Mouse (Mus musculus) forebrain, embryonic 15.5 days (tissue): ENCODE results near the gene Usb1. TPM values are rescaled to one million over a fixed set of nuclear protein-coding genes. Genes with fewer than 3 reads are reported as not detected.

Experiments
- ATAC-seq: fragments of 200-750 bp; cut with Nextera tagmentation; replicated peaks from 2 replicates; pipeline ENCODE4 v1.8.0; 2017; ENCODE audit warnings: mild to moderate bottlenecking, moderate TSS enrichment, moderate library complexity
- H3K27ac ChIP-seq: fragments of 300-500 bp; sonication (generic); replicated peaks from 2 replicates; pipeline ENCODE4 v1.5.1; 2015; ENCODE audit warnings: mild to moderate bottlenecking, inconsistent platforms
- H3K27me3 ChIP-seq: fragments of 300-500 bp; sonication (generic); 2 replicates; pipeline ENCODE4 v1.6.1; 2015; ENCODE audit warnings: inconsistent platforms
- H3K36me3 ChIP-seq: fragments of 300-500 bp; sonication (generic); 2 replicates; pipeline ENCODE4 v1.6.1; 2015; ENCODE audit warnings: mild to moderate bottlenecking, inconsistent platforms
- H3K4me1 ChIP-seq: fragments of 300-500 bp; sonication (generic); 2 replicates; pipeline ENCODE4 v1.6.1; 2015; ENCODE audit warnings: inconsistent platforms
- H3K4me2 ChIP-seq: fragments of 300-500 bp; sonication (generic); replicated peaks from 2 replicates; pipeline ENCODE4 v1.6.1; 2015; ENCODE audit warnings: mild to moderate bottlenecking, inconsistent platforms
- H3K4me3 ChIP-seq: fragments of 300-500 bp; sonication (generic); 2 replicates; pipeline ENCODE4 v1.5.1; 2015; ENCODE audit warnings: mild to moderate bottlenecking, inconsistent platforms
- H3K9ac ChIP-seq: fragments of 300-500 bp; sonication (generic); replicated peaks from 2 replicates; pipeline ENCODE4 v1.6.1; 2015; ENCODE audit warnings: mild to moderate bottlenecking, inconsistent platforms
- H3K9me3 ChIP-seq: fragments of 300-500 bp; sonication (generic); 2 replicates; pipeline ENCODE4 v1.6.1; 2016; ENCODE audit warnings: inconsistent platforms
- WGBS: fragments of 180-500 bp; shearing (Covaris S2); methylation state at CpG from one replicate; pipeline ENCODE4 v1.1.7; 2015; ENCODE audit warnings: mixed read lengths; 5-methylcytosine and 5-hydroxymethylcytosine counted together
- polyA plus RNA-seq: library from polyadenylated mRNA; unstranded; fragments of >200 nt; fragmentation: Nextera tagmentation; extraction: Ambion mirVana; gene quantifications from 2 replicates; pipeline ENCODE4 v1.2.1, GENCODE M21; 2015

The Usb1 gene
- polyA plus RNA-seq, 1 experiment from 2014 or later, result 45.9 TPM

GRCm38 (mm10) chr8:95320224-95321139, 11.6 kb upstream of the Usb1 start:
- 2% methylated on average over 41 of the region's 41 CpGs for WGBS

GRCm38 (mm10) chr8:95323201-95323600, 8.9 kb upstream of the Usb1 start:
- Histone ChIP-seq H3K9ac (no peak overlapping the region), H3K9me3 (no peaks in the 10 kb centered on the region), H3K4me1 (peaks cover 21% of the 10 kb centered on the region), H3K27me3 (peaks cover 3% of the 10 kb centered on the region; the same call in 1 of the 2 replicates), H3K4me3 (no peak overlapping the region), H3K36me3 (peaks cover 43% of the 10 kb centered on the region), H3K4me2 (no peak overlapping the region), H3K27ac (no peak overlapping the region)
- 93% methylated on average over 3 of the region's 3 CpGs for WGBS
- ATAC-seq, result no peak

More at GRCm38 (mm10) chr8:95320224-95321139, 11.6 kb upstream of the Usb1 start:
- ATAC-seq, result peak; percentile 62
- Histone ChIP-seq H3K27me3 (peaks cover 3% of the 10 kb centered on the region; the same call in 1 of the 2 replicates), H3K4me1 (peaks cover 11% of the 10 kb centered on the region), H3K4me2 (peak overlapping the region; percentile 75), H3K27ac (no peak overlapping the region), H3K36me3 (peaks cover 17% of the 10 kb centered on the region), H3K4me3 (peak overlapping the region; percentile 38), H3K9ac (peak overlapping the region; percentile 46), H3K9me3 (no peaks in the 10 kb centered on the region)

- H3K4me3 ChIP-seq, result no peak overlapping the region
- H3K4me2 ChIP-seq, result no peak overlapping the region
- no peaks in the 10 kb centered on the region for H3K9me3 ChIP-seq
- 28% methylated on average over 5 of the region's 5 CpGs for WGBS
- peaks cover 57% of the 10 kb centered on the region for H3K36me3 ChIP-seq
- H3K9ac ChIP-seq, result no peak overlapping the region
- H3K27me3 ChIP-seq, result peaks cover 3% of the 10 kb centered on the region; the same call in 1 of the 2 replicates
- peaks cover 23% of the 10 kb centered on the region for H3K4me1 ChIP-seq
- no peak overlapping the region for H3K27ac ChIP-seq
- ATAC-seq, result no peak
These were observed 7.4 kb upstream of the Usb1 start for GRCm38 (mm10) chr8:95324646-95325045.

- no peaks in the 10 kb centered on the region for H3K9me3 ChIP-seq
- H3K36me3 ChIP-seq, result peaks cover 57% of the 10 kb centered on the region
- H3K4me1 ChIP-seq, result peaks cover 25% of the 10 kb centered on the region
- no peak overlapping the region for H3K27ac ChIP-seq
- no peaks in the 10 kb centered on the region for H3K27me3 ChIP-seq
- ATAC-seq, result no peak
- H3K9ac ChIP-seq, result no peak overlapping the region
- 93% methylated on average over 5 of the region's 5 CpGs for WGBS
- no peak overlapping the region for H3K4me2 ChIP-seq
- no peak overlapping the region for H3K4me3 ChIP-seq
These were observed 5.3 kb upstream of the Usb1 start for GRCm38 (mm10) chr8:95326822-95327221.

GRCm38 (mm10) chr8:95327866-95328465, 4.1 kb upstream of the Usb1 start:
- H3K9me3 ChIP-seq, result no peaks in the 10 kb centered on the region
- H3K27ac ChIP-seq, result no peak overlapping the region
- no peak overlapping the region for H3K4me2 ChIP-seq
- no peak overlapping the region for H3K4me3 ChIP-seq
- 89% methylated on average over 46 of the region's 46 CpGs for WGBS
- H3K9ac ChIP-seq, result no peak overlapping the region
- H3K27me3 ChIP-seq, result no peaks in the 10 kb centered on the region
- H3K36me3 ChIP-seq, result peaks cover 57% of the 10 kb centered on the region
- H3K4me1 ChIP-seq, result peaks cover 30% of the 10 kb centered on the region
- ATAC-seq, result no peak

- Histone ChIP-seq H3K27me3 (no peaks in the 10 kb centered on the region), H3K4me1 (peaks cover 34% of the 10 kb centered on the region), H3K9me3 (no peaks in the 10 kb centered on the region), H3K36me3 (peaks cover 44% of the 10 kb centered on the region), H3K9ac (peak overlapping the region; percentile 99), H3K27ac (peak overlapping the region; percentile 94; the same call in 1 of the 2 replicates), H3K4me3 (peak overlapping the region; percentile 88), H3K4me2 (peak overlapping the region; percentile 80)
- WGBS, result 74% methylated on average over 1 of the region's 1 CpGs
- no peak for ATAC-seq
These were observed 1.7 kb upstream of the Usb1 start for GRCm38 (mm10) chr8:95330367-95330766.

- 0% methylated on average over 38 of the region's 38 CpGs for WGBS
- H3K36me3 ChIP-seq, result peaks cover 37% of the 10 kb centered on the region
- peak overlapping the region; percentile 94 for H3K27ac ChIP-seq
- ATAC-seq, result peak; percentile 59
- H3K4me3 ChIP-seq, result peak overlapping the region; percentile 88
- peak overlapping the region; percentile 80 for H3K4me2 ChIP-seq
- H3K9ac ChIP-seq, result peak overlapping the region; percentile 99
- no peaks in the 10 kb centered on the region for H3K9me3 ChIP-seq
- peaks cover 34% of the 10 kb centered on the region for H3K4me1 ChIP-seq
- H3K27me3 ChIP-seq, result no peaks in the 10 kb centered on the region
These were observed 846 bp upstream of the Usb1 start for GRCm38 (mm10) chr8:95331156-95331719.

- WGBS, result 26% methylated on average over 21 of the region's 21 CpGs
- peak overlapping the region; percentile 88 for H3K4me3 ChIP-seq
- H3K27me3 ChIP-seq, result no peaks in the 10 kb centered on the region
- H3K9me3 ChIP-seq, result no peaks in the 10 kb centered on the region
- H3K4me2 ChIP-seq, result peak overlapping the region; percentile 80
- H3K4me1 ChIP-seq, result peaks cover 24% of the 10 kb centered on the region
- H3K27ac ChIP-seq, result peak overlapping the region; percentile 94
- peak overlapping the region; percentile 99 for H3K9ac ChIP-seq
- H3K36me3 ChIP-seq, result peaks cover 23% of the 10 kb centered on the region
- ATAC-seq, result no peak; the same call in 1 of the 2 replicates
These were observed 534 bp downstream of the Usb1 start for GRCm38 (mm10) chr8:95332437-95333199.

- no peak overlapping the region for H3K4me2 ChIP-seq
- no peak for ATAC-seq
These were observed 3.6 kb downstream of the Usb1 start for GRCm38 (mm10) chr8:95335706-95336105.

GRCm38 (mm10) chr8:95336363-95336762, 4.3 kb downstream of the Usb1 start:
- no peak overlapping the region for H3K4me2 ChIP-seq
- peaks cover 10% of the 10 kb centered on the region; the same call in 1 of the 2 replicates for H3K4me1 ChIP-seq
- no peaks in the 10 kb centered on the region for H3K27me3 ChIP-seq
- ATAC-seq, result no peak
- H3K27ac ChIP-seq, result no peak overlapping the region
- no peak overlapping the region for H3K9ac ChIP-seq
- H3K4me3 ChIP-seq, result no peak overlapping the region
- no peaks in the 10 kb centered on the region for H3K9me3 ChIP-seq
- peaks cover 28% of the 10 kb centered on the region for H3K36me3 ChIP-seq

More at GRCm38 (mm10) chr8:95335706-95336105, 3.6 kb downstream of the Usb1 start:
- H3K4me3 ChIP-seq, result no peak overlapping the region
- H3K27me3 ChIP-seq, result no peaks in the 10 kb centered on the region
- H3K9me3 ChIP-seq, result no peaks in the 10 kb centered on the region
- peaks cover 12% of the 10 kb centered on the region for H3K4me1 ChIP-seq
- H3K36me3 ChIP-seq, result peaks cover 22% of the 10 kb centered on the region
- no peak overlapping the region for H3K27ac ChIP-seq
- 91% methylated on average over 1 of the region's 1 CpGs for WGBS
- H3K9ac ChIP-seq, result no peak overlapping the region

GRCm38 (mm10) chr8:95341721-95342120, 9.6 kb downstream of the Usb1 start:
- H3K9me3 ChIP-seq, result no peaks in the 10 kb centered on the region
- no peak for ATAC-seq
- no peak overlapping the region for H3K4me3 ChIP-seq
- no peaks in the 10 kb centered on the region for H3K27me3 ChIP-seq
- no peak overlapping the region for H3K4me2 ChIP-seq
- 47% methylated on average over 5 of the region's 5 CpGs for WGBS
- peaks cover 48% of the 10 kb centered on the region for H3K36me3 ChIP-seq
- H3K9ac ChIP-seq, result no peak overlapping the region
- no peak overlapping the region for H3K27ac ChIP-seq
- peaks cover under 1% of the 10 kb centered on the region for H3K4me1 ChIP-seq
